Mouse (Mus musculus) ES-Bruce4 (cell line): ENCODE results near the gene Cacng1.

Experiments
- CTCF ChIP-seq: IDR thresholded peaks from one replicate; pipeline ENCODE4 v1.8.1; 2011; ENCODE audit warnings: low read depth, low read length
- EP300 ChIP-seq: IDR thresholded peaks from 2 replicates; pipeline ENCODE4 v1.6.1; 2011; ENCODE audit warnings: low read depth, low read length; ENCODE audit not compliant: insufficient read depth
- POLR2A ChIP-seq: IDR thresholded peaks from one replicate; pipeline ENCODE4 v1.8.1; 2011; ENCODE audit warnings: low read length; ENCODE audit not compliant: insufficient read depth

GRCm38 (mm10) chr11:107728073-107728863 lies 11.9 kb upstream of the Cacng1 start:
- TF ChIP-seq CTCF (no peak), POLR2A (no peak), EP300 (no peak)
